Mouse (Mus musculus) intestine, embryonic 16.5 days (tissue): ENCODE measurements around the gene Psap. TPM values are rescaled to one million over a fixed set of nuclear protein-coding genes. Genes with fewer than 3 reads are reported as not detected.

Experiments used
- ATAC-seq: fragments of 200-750 bp; cut with Nextera tagmentation; 2 replicates; pipeline ENCODE4 v1.8.0; 2017; ENCODE audit warnings: moderate TSS enrichment, moderate library complexity
- H3K27ac ChIP-seq: fragments of 300-500 bp; sonication (generic); 2 replicates; pipeline ENCODE4 v1.5.1; 2014; ENCODE audit warnings: mild to moderate bottlenecking, low read length
- H3K27me3 ChIP-seq: fragments of 300-500 bp; sonication (generic); replicated peaks from 2 replicates; pipeline ENCODE4 v1.6.1; 2014; ENCODE audit warnings: low read length, control low read depth, mixed read lengths; ENCODE audit not compliant: control insufficient read depth, insufficient read depth
- H3K36me3 ChIP-seq: fragments of 300-500 bp; sonication (generic); 2 replicates; pipeline ENCODE4 v1.6.1; 2014; ENCODE audit warnings: low read length, control low read depth; ENCODE audit not compliant: control insufficient read depth, insufficient read depth
- H3K4me1 ChIP-seq: fragments of 300-500 bp; sonication (generic); 2 replicates; pipeline ENCODE4 v1.6.1; 2014; ENCODE audit warnings: low read length, control low read depth, mixed read lengths; ENCODE audit not compliant: control insufficient read depth, insufficient read depth
- H3K4me2 ChIP-seq: fragments of 300-500 bp; sonication (generic); 2 replicates; pipeline ENCODE4 v1.6.1; 2014; ENCODE audit warnings: low read depth, low read length, control low read depth
- H3K4me3 ChIP-seq: fragments of 300-500 bp; sonication (generic); 2 replicates; pipeline ENCODE4 v1.5.1; 2014; ENCODE audit warnings: mild to moderate bottlenecking, low read length
- H3K9ac ChIP-seq: fragments of 300-500 bp; sonication (generic); 2 replicates; pipeline ENCODE4 v1.6.1; 2014; ENCODE audit warnings: low read depth, low read length
- H3K9me3 ChIP-seq: fragments of 300-500 bp; sonication (generic); 2 replicates; pipeline ENCODE4 v1.6.1; 2016; ENCODE audit warnings: low read length, control low read depth; ENCODE audit not compliant: control insufficient read depth
- WGBS: fragments of 180-500 bp; shearing (Covaris S2); extraction: QIAGEN DNeasy Blood & Tissue Kit; methylation state at CpG from one replicate; pipeline ENCODE4 v1.1.7; 2014; 5-methylcytosine and 5-hydroxymethylcytosine counted together
- polyA plus RNA-seq: library from polyadenylated mRNA; unstranded; fragments of >200 nt; fragmentation: Nextera tagmentation; extraction: Ambion mirVana; gene quantifications from 2 replicates; pipeline ENCODE4 v1.2.1, GENCODE M21; 2015

The Psap gene
- polyA plus RNA-seq, 1 experiment from 2014 or later, result 178 TPM

- no peak overlapping the region for H3K9ac ChIP-seq
- no peaks in the 10 kb centered on the region for H3K9me3 ChIP-seq
- H3K4me1 ChIP-seq, result peaks cover 17% of the 10 kb centered on the region
- no peaks in the 10 kb centered on the region for H3K36me3 ChIP-seq
- H3K27ac ChIP-seq, result no peak overlapping the region
- no peak overlapping the region for H3K4me2 ChIP-seq
- H3K27me3 ChIP-seq, result no peaks in the 10 kb centered on the region
- no peak for ATAC-seq
- 29% methylated on average over 6 of the region's 6 CpGs for WGBS
- H3K4me3 ChIP-seq, result no peak overlapping the region
These were observed 5.2 kb upstream of the Psap start for GRCm38 (mm10) chr10:60272241-60272640.

DNA sequence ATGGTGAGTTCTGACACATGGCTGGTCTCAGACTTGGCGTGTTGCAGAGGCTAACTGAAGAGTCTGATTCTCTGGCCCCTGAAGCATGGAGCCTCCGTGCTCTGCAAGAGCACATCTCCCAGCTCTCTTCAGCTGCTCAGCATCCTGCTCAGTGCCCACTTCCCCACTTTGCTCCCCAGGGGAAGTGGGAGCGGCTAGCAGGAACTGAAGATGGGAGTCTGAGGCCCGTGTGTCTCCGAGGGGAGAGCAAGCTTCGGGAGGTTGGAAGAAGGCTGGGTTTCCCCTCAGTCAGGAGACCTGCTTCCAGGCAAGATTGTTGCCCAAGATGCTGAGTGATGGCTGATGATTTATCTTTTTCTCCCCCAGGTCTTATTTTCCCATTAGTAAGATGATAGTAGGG, 4.0 kb upstream of the Psap start:
- H3K27me3 ChIP-seq, result no peaks in the 10 kb centered on the region
- no peaks in the 10 kb centered on the region for H3K9me3 ChIP-seq
- H3K4me2 ChIP-seq, result no peak overlapping the region
- no peak overlapping the region for H3K27ac ChIP-seq
- WGBS, result 37% methylated on average over 6 of the region's 6 CpGs
- H3K4me1 ChIP-seq, result peaks cover 17% of the 10 kb centered on the region
- no peaks in the 10 kb centered on the region for H3K36me3 ChIP-seq
- no peak for ATAC-seq
- H3K9ac ChIP-seq, result no peak overlapping the region
- H3K4me3 ChIP-seq, result no peak overlapping the region

- Histone ChIP-seq H3K4me2 (peak overlapping the region; percentile 88), H3K9me3 (no peaks in the 10 kb centered on the region), H3K4me3 (peak overlapping the region; percentile 90), H3K27ac (peak overlapping the region; percentile 92), H3K36me3 (peaks cover 2% of the 10 kb centered on the region; the same call in 1 of the 2 replicates), H3K4me1 (peaks cover 38% of the 10 kb centered on the region), H3K9ac (peak overlapping the region; percentile 97), H3K27me3 (no peaks in the 10 kb centered on the region)
- 3% methylated on average over 13 of the region's 13 CpGs for WGBS
- ATAC-seq, result peak; percentile 54; the same call in 1 of the 2 replicates
These were observed 576 bp downstream of the Psap start for GRCm38 (mm10) chr10:60278006-60278399.

GRCm38 (mm10) chr10:60278786-60279185, 1.4 kb downstream of the Psap start:
- Histone ChIP-seq H3K27ac (no peak overlapping the region), H3K36me3 (peaks cover 2% of the 10 kb centered on the region; the same call in 1 of the 2 replicates), H3K4me3 (peak overlapping the region; percentile 90), H3K9me3 (no peaks in the 10 kb centered on the region), H3K4me2 (peak overlapping the region; percentile 88), H3K4me1 (peaks cover 41% of the 10 kb centered on the region), H3K27me3 (no peaks in the 10 kb centered on the region), H3K9ac (peak overlapping the region; percentile 97; the same call in 1 of the 2 replicates)
- WGBS, result 72% methylated on average over 3 of the region's 3 CpGs
- no peak for ATAC-seq

DNA sequence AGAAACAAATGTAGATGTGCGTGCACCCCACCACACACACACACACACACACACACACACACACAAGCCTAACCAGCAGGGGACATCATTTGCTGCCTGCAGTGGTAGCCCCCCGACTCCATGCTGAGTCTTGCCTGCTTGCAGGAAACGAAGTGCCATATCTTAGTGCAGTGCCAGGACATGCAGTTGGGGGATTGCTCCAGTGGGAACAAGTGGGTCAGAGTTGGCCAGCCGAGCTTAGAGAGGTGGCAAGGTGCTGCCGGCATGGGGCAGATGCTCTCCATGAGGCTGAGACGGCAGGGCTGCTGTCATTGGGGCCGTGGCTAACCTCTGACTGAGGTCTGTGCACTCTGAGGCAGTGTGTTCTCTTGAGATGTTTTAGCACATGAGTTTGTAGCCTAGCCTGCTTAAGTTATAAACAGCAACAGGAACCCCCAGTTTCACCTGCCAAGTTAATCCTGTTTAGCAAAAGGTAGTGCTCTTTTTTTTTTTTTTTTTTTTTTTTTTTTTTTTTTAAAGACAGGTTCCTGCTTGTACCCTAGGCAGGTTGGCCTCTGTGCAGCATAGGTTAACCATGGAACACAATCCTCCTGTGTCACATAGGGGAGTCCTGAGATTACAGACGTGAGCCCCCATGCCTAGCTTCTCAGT, 2.0 kb downstream of the Psap start:
- Histone ChIP-seq H3K4me3 (peak overlapping the region; percentile 90), H3K4me2 (peak overlapping the region; percentile 88), H3K27ac (peak overlapping the region; percentile 41; the same call in 1 of the 2 replicates), H3K27me3 (no peaks in the 10 kb centered on the region), H3K36me3 (peaks cover 2% of the 10 kb centered on the region; the same call in 1 of the 2 replicates), H3K9me3 (no peaks in the 10 kb centered on the region), H3K4me1 (peaks cover 46% of the 10 kb centered on the region), H3K9ac (peak overlapping the region; percentile 97)
- WGBS, result 63% methylated on average over 8 of the region's 8 CpGs
- no peak for ATAC-seq

GRCm38 (mm10) chr10:60279941-60280301, 2.5 kb downstream of the Psap start:
- peaks cover 2% of the 10 kb centered on the region; the same call in 1 of the 2 replicates for H3K36me3 ChIP-seq
- H3K4me3 ChIP-seq, result peak overlapping the region; percentile 14; the same call in 1 of the 2 replicates
- H3K4me1 ChIP-seq, result peaks cover 51% of the 10 kb centered on the region
- ATAC-seq, result no peak
- 85% methylated on average over 9 of the region's 9 CpGs for WGBS
- H3K4me2 ChIP-seq, result peak overlapping the region; percentile 88
- peak overlapping the region; percentile 41; the same call in 1 of the 2 replicates for H3K27ac ChIP-seq
- H3K9ac ChIP-seq, result no peak overlapping the region
- H3K27me3 ChIP-seq, result no peaks in the 10 kb centered on the region
- no peaks in the 10 kb centered on the region for H3K9me3 ChIP-seq

- peaks cover 2% of the 10 kb centered on the region; the same call in 1 of the 2 replicates for H3K36me3 ChIP-seq
- 0 out of 2 replicates have a peak overlapping the region, but pooled peaks have one; percentile 14 for H3K4me3 ChIP-seq
- 85% methylated on average over 6 of the region's 6 CpGs for WGBS
- H3K27ac ChIP-seq, result peak overlapping the region; percentile 41; the same call in 1 of the 2 replicates
- H3K4me2 ChIP-seq, result 0 out of 2 replicates have a peak overlapping the region, but pooled peaks have one; percentile 0
- no peaks in the 10 kb centered on the region for H3K27me3 ChIP-seq
- no peak for ATAC-seq
- H3K9ac ChIP-seq, result no peak overlapping the region
- peaks cover 55% of the 10 kb centered on the region for H3K4me1 ChIP-seq
- no peaks in the 10 kb centered on the region for H3K9me3 ChIP-seq
These were observed 2.9 kb downstream of the Psap start for GRCm38 (mm10) chr10:60280353-60280752.

DNA sequence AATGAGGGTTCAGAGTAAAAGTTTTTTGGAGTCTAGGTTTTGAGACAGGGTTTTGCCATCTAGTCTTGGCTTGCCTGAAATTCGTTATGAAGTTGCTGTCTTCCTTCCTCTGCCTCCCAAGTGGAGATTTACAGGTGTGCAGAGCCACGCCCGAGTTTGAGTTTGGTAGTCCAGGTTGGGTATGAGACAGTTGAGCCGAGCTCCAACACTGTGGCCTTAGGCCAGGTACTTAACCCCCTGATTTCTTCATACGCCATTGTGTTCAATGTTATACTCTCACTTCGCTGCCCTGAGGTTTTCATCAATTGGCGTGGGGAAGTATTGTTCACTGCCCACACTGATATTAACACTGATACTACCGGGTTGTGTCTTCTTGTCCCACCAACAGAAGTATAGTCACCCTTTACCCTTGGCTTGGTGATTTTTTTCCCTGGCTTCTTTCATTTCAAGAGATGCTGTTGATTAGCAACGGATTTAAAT, 4.2 kb downstream of the Psap start:
- H3K4me2 ChIP-seq, result no peak overlapping the region
- peaks cover 2% of the 10 kb centered on the region; the same call in 1 of the 2 replicates for H3K36me3 ChIP-seq
- no peak for ATAC-seq
- no peaks in the 10 kb centered on the region for H3K9me3 ChIP-seq
- H3K27ac ChIP-seq, result no peak overlapping the region
- WGBS, result 77% methylated on average over 9 of the region's 9 CpGs
- no peaks in the 10 kb centered on the region for H3K27me3 ChIP-seq
- no peak overlapping the region for H3K4me3 ChIP-seq
- peaks cover 66% of the 10 kb centered on the region for H3K4me1 ChIP-seq
- H3K9ac ChIP-seq, result no peak overlapping the region

- no peaks in the 10 kb centered on the region for H3K27me3 ChIP-seq
- H3K9me3 ChIP-seq, result no peaks in the 10 kb centered on the region
- H3K4me2 ChIP-seq, result no peak overlapping the region
- 0 out of 2 replicates have a peak overlapping the region, but pooled peaks have one; percentile 5 for H3K27ac ChIP-seq
- 77% methylated on average over 10 of the region's 10 CpGs for WGBS
- no peak for ATAC-seq
- H3K36me3 ChIP-seq, result peaks cover 2% of the 10 kb centered on the region; the same call in 1 of the 2 replicates
- H3K4me3 ChIP-seq, result no peak overlapping the region
- no peak overlapping the region for H3K9ac ChIP-seq
- H3K4me1 ChIP-seq, result peaks cover 67% of the 10 kb centered on the region
These were observed 4.9 kb downstream of the Psap start for GRCm38 (mm10) chr10:60282116-60283014.
